Comparison of ENCODE assay signal across 30 mouse cellular contexts in the genomic region with DNA sequence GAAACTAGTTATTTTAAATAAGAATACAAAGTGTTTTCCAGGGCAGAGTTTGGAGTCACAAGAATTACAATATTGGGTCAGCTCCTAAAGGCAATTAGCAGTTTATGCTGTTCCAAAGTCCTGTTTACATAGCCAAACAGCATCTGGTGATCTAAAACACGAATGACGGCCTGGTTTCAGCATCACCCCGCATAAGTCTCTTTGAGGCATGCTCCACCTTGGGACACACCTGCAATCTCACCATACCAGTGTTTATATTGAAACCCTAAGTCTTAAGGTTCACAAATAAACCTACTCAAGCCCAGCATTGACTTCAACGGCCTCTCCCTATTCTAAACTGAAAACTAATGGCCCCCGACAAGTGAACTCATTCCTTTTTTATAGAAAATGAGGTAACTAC.
DNase-seq lines count a peak whose midpoint lies in the region; ATAC-seq and TF ChIP-seq lines count a peak whose summit lies in the region.
"Had no signal": no experiment of that assay in that cellular context is flagged by ENCODE, and none has a peak within 500 bp of the region (broad histone marks: within the 10 kb centered on the region; RNA-seq: fewer than 3 reads in every experiment).

No protein-coding gene starts in this region.

- peaks cover 100% of the 10 kb centered on the region for H3K79me2 ChIP-seq in myocyte (ENCODE audit: control insufficient read depth, insufficient read depth)

- H3K4me2 ChIP-seq in midbrain, embryonic 11.5 days, result no peak overlapping the region
- 0 out of 2 replicates have a peak overlapping the region, but pooled peaks have one; percentile 12 for H3K4me2 ChIP-seq in intestine, embryonic 15.5 days (replicated peaks)
- peak overlapping the region; percentile 48 for H3K4me2 ChIP-seq in liver, embryonic 12.5 days
- peak overlapping the region; percentile 48 for H3K4me2 ChIP-seq in myocyte (ENCODE audit: low read depth)
- H3K4me2 ChIP-seq: embryonic facial prominence, embryonic 12.5 days; hindbrain, embryonic 13.5 days; limb, embryonic 12.5 days; midbrain, embryonic 13.5 days had no signal

- H3K27ac ChIP-seq in midbrain, embryonic 11.5 days (ENCODE audit: low read depth, low read length), result no peak overlapping the region
- no peak overlapping the region for H3K27ac ChIP-seq in midbrain, embryonic 10.5 days (replicated peaks)
- H3K27ac ChIP-seq in intestine, embryonic 15.5 days, result peak overlapping the region; percentile 33; the same call in 1 of the 2 replicates
- peak overlapping the region; percentile 63 for H3K27ac ChIP-seq in liver, embryonic 12.5 days
- H3K27ac ChIP-seq: embryonic facial prominence, embryonic 12.5 days; hindbrain, embryonic 13.5 days; left cerebral cortex, adult 2 months; limb, embryonic 12.5 days; midbrain, embryonic 13.5 days had no signal

- ATAC-seq in midbrain, embryonic 11.5 days (ENCODE audit: low FRiP score), result no peak
- ATAC-seq in intestine, embryonic 15.5 days, result peak; percentile 75
- ATAC-seq in liver, embryonic 12.5 days, result no peak
- ATAC-seq in megakaryocyte, adult 5-6 weeks (ENCODE audit: poor library complexity, severe bottlenecking), result no peak
- ATAC-seq: forebrain, embryonic 14.5 days; midbrain, embryonic 13.5 days; Patski had no signal

- no peaks in the 10 kb centered on the region for H3K27me3 ChIP-seq in midbrain, embryonic 11.5 days (ENCODE audit: control insufficient read depth, insufficient read depth, low read length)
- H3K27me3 ChIP-seq in midbrain, embryonic 10.5 days (ENCODE audit: low read depth, poor library complexity, severe bottlenecking), result no peaks in the 10 kb centered on the region
- H3K27me3 ChIP-seq in intestine, embryonic 15.5 days (replicated peaks), result no peaks in the 10 kb centered on the region
- no peaks in the 10 kb centered on the region for H3K27me3 ChIP-seq in liver, embryonic 12.5 days (replicated peaks)
- H3K27me3 ChIP-seq in myocyte (ENCODE audit: control insufficient read depth, insufficient read depth, insufficient read length), result no peaks in the 10 kb centered on the region
- H3K27me3 ChIP-seq: CH12.LX; embryonic facial prominence, embryonic 12.5 days; hindbrain, embryonic 13.5 days; limb, embryonic 12.5 days; midbrain, embryonic 13.5 days; Patski had no signal

- DNase-seq in midbrain, embryonic 11.5 days (ENCODE audit: low spot score, missing footprints), result peak; percentile 8
- no peak for DNase-seq in midbrain, embryonic 10.5 days (ENCODE audit: low spot score)
- no peak for DNase-seq in lung, postnatal 25 days (ENCODE audit: low spot score)
- no peak for DNase-seq in spleen, adult 12 weeks (ENCODE audit: low spot score)
- DNase-seq: adrenal gland, postnatal 14 days; cerebellum, adult 11 months; cerebellum, adult 9-10 months; cerebellum, postnatal 36 days; embryo, embryonic 11 days; gastrocnemius, postnatal 36 days; heart, adult 18-20 months; heart, postnatal 36 days; kidney, adult 8-10 months; kidney, postnatal 10 days; lung, adult 2 months; retina, postnatal 1 day; right cerebral cortex, postnatal 14 days had no signal

- no peak overlapping the region for H3K9ac ChIP-seq in midbrain, embryonic 11.5 days (ENCODE audit: low read length)
- H3K9ac ChIP-seq in intestine, embryonic 15.5 days, result no peak overlapping the region
- no peak overlapping the region for H3K9ac ChIP-seq in liver, embryonic 12.5 days
- H3K9ac ChIP-seq: embryonic facial prominence, embryonic 12.5 days; hindbrain, embryonic 13.5 days; limb, embryonic 12.5 days; midbrain, embryonic 13.5 days had no signal

- WGBS in midbrain, embryonic 11.5 days, result 94% methylated on average over 5 of the region's 5 CpGs
- 93% methylated on average over 5 of the region's 5 CpGs for WGBS in midbrain, embryonic 10.5 days
- WGBS in intestine, embryonic 15.5 days, result 54% methylated on average over 5 of the region's 5 CpGs
- 68% methylated on average over 5 of the region's 5 CpGs for WGBS in liver, embryonic 12.5 days (ENCODE audit: insufficient replicate concordance)

- H3K36me3 ChIP-seq in midbrain, embryonic 11.5 days (ENCODE audit: control insufficient read depth, insufficient read depth, low read length), result no peaks in the 10 kb centered on the region
- H3K36me3 ChIP-seq in midbrain, embryonic 10.5 days, result peaks cover 12% of the 10 kb centered on the region
- H3K36me3 ChIP-seq in intestine, embryonic 15.5 days, result no peaks in the 10 kb centered on the region
- H3K36me3 ChIP-seq in liver, embryonic 12.5 days, result 0 out of 2 replicates have a peak, but pooled peaks cover 7% of the 10 kb centered on the region
- no peaks in the 10 kb centered on the region for H3K36me3 ChIP-seq in myocyte (ENCODE audit: control insufficient read depth, insufficient read depth)
- H3K36me3 ChIP-seq: hindbrain, embryonic 13.5 days; midbrain, embryonic 13.5 days had no signal

- no peak for TF ChIP-seq POLR2A in myocyte (IDR thresholded peaks at IDR 0.05; ENCODE audit: insufficient read length, low read depth)

- no peaks in the 10 kb centered on the region for H3K9me3 ChIP-seq in midbrain, embryonic 11.5 days (ENCODE audit: control insufficient read depth, low read length)
- H3K9me3 ChIP-seq in midbrain, embryonic 10.5 days (replicated peaks), result no peaks in the 10 kb centered on the region
- no peaks in the 10 kb centered on the region for H3K9me3 ChIP-seq in intestine, embryonic 15.5 days
- H3K9me3 ChIP-seq in liver, embryonic 12.5 days (replicated peaks), result no peaks in the 10 kb centered on the region
- H3K9me3 ChIP-seq: embryonic facial prominence, embryonic 12.5 days; G1E; hindbrain, embryonic 13.5 days; limb, embryonic 12.5 days; midbrain, embryonic 13.5 days had no signal

- peaks cover 6% of the 10 kb centered on the region; the same call in 1 of the 2 replicates for H3K4me1 ChIP-seq in midbrain, embryonic 11.5 days (ENCODE audit: control insufficient read depth, insufficient read depth, low read length)
- peaks cover 26% of the 10 kb centered on the region for H3K4me1 ChIP-seq in midbrain, embryonic 10.5 days
- H3K4me1 ChIP-seq in intestine, embryonic 15.5 days (replicated peaks), result peaks cover 27% of the 10 kb centered on the region
- H3K4me1 ChIP-seq in liver, embryonic 12.5 days, result peaks cover 94% of the 10 kb centered on the region

- H3ac ChIP-seq in myocyte (ENCODE audit: control insufficient read depth, insufficient read length), result no peak overlapping the region

- H3K4me3 ChIP-seq in midbrain, embryonic 11.5 days (ENCODE audit: low read depth, low read length), result no peak overlapping the region
- no peak overlapping the region for H3K4me3 ChIP-seq in midbrain, embryonic 10.5 days
- H3K4me3 ChIP-seq in intestine, embryonic 15.5 days (replicated peaks), result no peak overlapping the region
- H3K4me3 ChIP-seq in liver, embryonic 12.5 days, result no peak overlapping the region
- no peak overlapping the region for H3K4me3 ChIP-seq in myocyte
- H3K4me3 ChIP-seq: embryonic facial prominence, embryonic 12.5 days; hindbrain, embryonic 13.5 days; left cerebral cortex, adult 2 months; limb, embryonic 12.5 days; midbrain, embryonic 13.5 days had no signal

TF ChIP-seq in myocyte, 11 proteins besides CTCF, POLR2A, EP300 and RAD21:
- TF ChIP-seq MAX (IDR thresholded peaks at IDR 0.05; ENCODE audit: low read depth) (no peak), USF1 (IDR thresholded peaks at IDR 0.05; ENCODE audit: low read depth) (no peak), REST (IDR thresholded peaks at IDR 0.05; ENCODE audit: insufficient read depth, insufficient read length) (no peak), MYOD1 (IDR thresholded peaks at IDR 0.05; ENCODE audit: control insufficient read depth in 1 of 3, insufficient read length in 2 of 3, low read depth in 2 of 3) (no peak), POLR2AphosphoS2 (IDR thresholded peaks at IDR 0.05; ENCODE audit: insufficient read length, low read depth) (no peak), MYOG (IDR thresholded peaks at IDR 0.05; ENCODE audit: control insufficient read depth in 1 of 3, insufficient read depth in 1 of 3, insufficient read length in 2 of 3, low read depth in 2 of 3) (no peak), E2F4 (IDR thresholded peaks at IDR 0.05; ENCODE audit: insufficient read depth) (no peak), CEBPB (IDR thresholded peaks at IDR 0.05; ENCODE audit: insufficient read depth, poor library complexity, severe bottlenecking) (no peak), SRF (IDR thresholded peaks at IDR 0.05; ENCODE audit: control insufficient read depth, insufficient read length, low read depth) (no peak), TCF12 (IDR thresholded peaks at IDR 0.05; ENCODE audit: insufficient read depth, poor library complexity, severe bottlenecking) (no peak), TCF3 (IDR thresholded peaks at IDR 0.05; ENCODE audit: insufficient read length, low read depth) (no peak)

Comparison
In these comparisons a context has a peak if more than half of its experiments do, and no peak if none do; other contexts are left out.
1. H3K27ac ChIP-seq: peak in intestine, embryonic 15.5 days (single experiment) and liver, embryonic 12.5 days (single experiment); none in midbrain, embryonic 11.5 days (single experiment) and midbrain, embryonic 10.5 days (single experiment).